Mouse (Mus musculus): ENCODE data around the gene Mical1. TPM values are rescaled to one million over a fixed set of nuclear protein-coding genes. Genes with fewer than 3 reads are reported as not detected.
A peak's percentile ranks its signal among the peaks of the same experiment; 100 is the strongest.
"Not testable (repeated sequence)": the region's sequence is repeated elsewhere in the genome, so short reads cannot be mapped to it uniquely, and the experiment has no call there.

Gene Mical1
- polyA plus RNA-seq, 2 experiments, result 40.2 to 53.8 TPM

DNA sequence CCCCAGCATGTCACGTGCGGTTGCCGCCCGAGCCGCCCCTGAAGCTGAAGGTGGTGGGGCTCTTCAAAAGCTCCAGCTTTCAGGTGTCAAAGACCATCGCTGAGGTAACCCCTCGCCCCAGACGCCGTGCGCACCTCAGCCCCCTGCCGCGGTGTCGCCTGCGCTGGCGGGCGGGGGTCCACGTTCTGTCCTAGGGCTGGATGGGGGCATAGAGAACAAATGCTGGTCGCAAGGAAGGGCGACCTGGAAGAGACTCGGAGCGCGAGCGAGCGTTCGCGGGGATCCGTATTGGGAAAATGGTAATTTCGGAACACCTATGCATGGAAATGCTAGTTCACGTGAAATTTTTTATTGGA, 14.4 kb downstream of the Mical1 start:
- no peaks in the 10 kb centered on the region for H3K27me3 ChIP-seq (ENCODE audit: control insufficient read depth, insufficient read depth, low read length)
- peak overlapping the region; percentile 62 for H3K4me3 ChIP-seq (replicated peaks; ENCODE audit: low read length)
- under 1% methylated on average over 29 of the region's 29 CpGs for WGBS
- TF ChIP-seq POLR2A (IDR thresholded peaks at IDR 0.05; ENCODE audit: borderline replicate concordance, extremely low read depth, insufficient read depth, insufficient read length), result 0 out of 2 replicates have a peak, but pooled peaks have one; percentile 17
- peaks cover 14% of the 10 kb centered on the region for H3K4me1 ChIP-seq (ENCODE audit: control insufficient read depth, insufficient read depth, low read length)
- H3K4me2 ChIP-seq (replicated peaks; ENCODE audit: low read depth, low read length, severe bottlenecking), result peak overlapping the region; percentile 100
- peak overlapping the region; percentile 73 for H3K9ac ChIP-seq (ENCODE audit: low read depth, low read length, severe bottlenecking)
- ATAC-seq (ENCODE audit: low FRiP score, low read depth) (no peak; the same call in 1 of the 2 replicates), DNase-seq (ENCODE audit: low spot score) (no peak)
- peaks cover 29% of the 10 kb centered on the region for H3K36me3 ChIP-seq (ENCODE audit: control insufficient read depth, insufficient read depth, low read length)
- H3K27ac ChIP-seq (replicated peaks; ENCODE audit: low read depth, low read length), result no peak overlapping the region
- no peaks in the 10 kb centered on the region for H3K9me3 ChIP-seq (ENCODE audit: control insufficient read depth, low read length)

DNA sequence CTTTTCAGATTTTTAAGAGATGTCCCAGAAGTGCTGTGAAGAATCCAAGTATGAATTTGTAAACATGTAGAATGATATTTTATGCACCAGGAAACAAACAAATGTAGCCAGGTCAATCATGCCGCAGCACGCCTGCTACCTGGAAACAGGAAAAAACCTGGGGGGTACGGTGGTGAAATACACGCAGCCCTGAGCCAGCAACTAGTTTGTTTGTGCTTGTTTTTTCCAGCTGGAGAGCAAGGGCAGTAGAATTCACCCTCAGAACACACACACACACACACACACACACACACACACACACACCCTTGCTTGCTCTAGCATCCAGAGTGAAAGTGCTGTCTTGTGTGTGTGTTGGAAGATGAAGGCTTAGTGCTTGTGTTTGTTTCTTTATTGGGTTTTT, 15.0 kb downstream of the Mical1 start:
- H3K27ac ChIP-seq (replicated peaks; ENCODE audit: low read depth, low read length), result no peak overlapping the region
- H3K4me2 ChIP-seq (replicated peaks; ENCODE audit: low read depth, low read length, severe bottlenecking), result no peak overlapping the region
- DNase-seq (ENCODE audit: low spot score), result no peak
- peaks cover 23% of the 10 kb centered on the region for H3K36me3 ChIP-seq (ENCODE audit: control insufficient read depth, insufficient read depth, low read length)
- peaks cover 14% of the 10 kb centered on the region for H3K4me1 ChIP-seq (ENCODE audit: control insufficient read depth, insufficient read depth, low read length)
- no peak overlapping the region for H3K4me3 ChIP-seq (replicated peaks; ENCODE audit: low read length)
- no peak for TF ChIP-seq POLR2A (IDR thresholded peaks at IDR 0.05; ENCODE audit: borderline replicate concordance, extremely low read depth, insufficient read depth, insufficient read length)
- no peaks in the 10 kb centered on the region for H3K9me3 ChIP-seq (ENCODE audit: control insufficient read depth, low read length)
- no peaks in the 10 kb centered on the region for H3K27me3 ChIP-seq (ENCODE audit: control insufficient read depth, insufficient read depth, low read length)
- WGBS, result 36% methylated on average over 4 of the region's 4 CpGs
- ATAC-seq (ENCODE audit: low FRiP score, low read depth), result no peak
- H3K9ac ChIP-seq (ENCODE audit: low read depth, low read length, severe bottlenecking), result no peak overlapping the region

DNA sequence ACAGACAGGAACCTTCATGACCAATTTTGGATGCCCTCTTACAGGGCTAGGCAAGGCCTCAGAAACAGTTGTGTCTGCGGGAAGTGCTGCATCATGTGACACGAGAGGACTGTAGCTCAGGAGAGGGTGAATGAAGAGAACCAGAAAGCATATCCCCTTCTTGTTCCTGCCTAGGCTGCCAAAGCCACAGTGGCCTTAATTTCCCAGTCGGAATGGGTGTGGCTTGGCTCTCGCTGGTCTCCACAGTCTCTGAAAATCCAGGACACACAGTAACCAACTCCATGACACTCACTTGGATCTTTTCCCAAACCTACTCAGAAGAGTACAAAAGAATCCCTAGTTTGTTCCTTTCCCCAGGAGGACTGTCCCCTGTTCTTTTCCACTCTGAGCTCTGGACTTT, 24.8 kb downstream of the Mical1 start:
- no peaks in the 10 kb centered on the region for H3K4me1 ChIP-seq (ENCODE audit: control insufficient read depth, insufficient read depth, low read length)
- no peak overlapping the region for H3K27ac ChIP-seq (replicated peaks; ENCODE audit: low read depth, low read length)
- H3K36me3 ChIP-seq (ENCODE audit: control insufficient read depth, insufficient read depth, low read length), result no peaks in the 10 kb centered on the region
- no peak overlapping the region for H3K4me2 ChIP-seq (replicated peaks; ENCODE audit: low read depth, low read length, severe bottlenecking)
- H3K27me3 ChIP-seq (ENCODE audit: control insufficient read depth, insufficient read depth, low read length), result no peaks in the 10 kb centered on the region
- ATAC-seq (ENCODE audit: low FRiP score, low read depth) (no peak), DNase-seq (ENCODE audit: low spot score) (no peak)
- H3K9ac ChIP-seq (ENCODE audit: low read depth, low read length, severe bottlenecking), result no peak overlapping the region
- no peak overlapping the region for H3K4me3 ChIP-seq (replicated peaks; ENCODE audit: low read length)
- no peaks in the 10 kb centered on the region for H3K9me3 ChIP-seq (ENCODE audit: control insufficient read depth, low read length)
- TF ChIP-seq POLR2A (IDR thresholded peaks at IDR 0.05; ENCODE audit: borderline replicate concordance, extremely low read depth, insufficient read depth, insufficient read length), result no peak
- 59% methylated on average over 4 of the region's 4 CpGs for WGBS

DNA sequence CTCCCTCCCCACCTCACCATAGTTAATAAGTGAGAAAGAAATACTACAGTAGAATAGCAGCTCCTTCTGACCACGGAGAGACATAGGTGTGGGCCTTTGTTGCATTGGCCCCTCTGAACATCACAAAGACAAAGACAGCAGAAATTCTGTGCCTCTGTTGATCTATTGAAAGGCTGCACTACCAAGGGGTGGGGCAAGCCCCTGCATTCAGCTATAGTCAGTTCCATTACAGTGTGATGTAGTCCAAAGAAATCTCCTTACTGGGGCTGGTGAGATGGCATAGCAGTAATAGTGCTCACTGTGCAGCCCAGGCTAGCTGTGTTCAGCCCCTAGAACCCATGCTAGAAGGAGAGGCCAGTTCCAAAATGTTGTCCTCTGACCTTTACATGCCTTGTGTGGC, 28.9 kb downstream of the Mical1 start:
- no peaks in the 10 kb centered on the region for H3K9me3 ChIP-seq (ENCODE audit: control insufficient read depth, low read length)
- no peak overlapping the region for H3K9ac ChIP-seq (ENCODE audit: low read depth, low read length, severe bottlenecking)
- ATAC-seq (ENCODE audit: low FRiP score, low read depth) (no peak), DNase-seq (ENCODE audit: low spot score) (no peak)
- H3K4me2 ChIP-seq (replicated peaks; ENCODE audit: low read depth, low read length, severe bottlenecking), result no peak overlapping the region
- no peaks in the 10 kb centered on the region for H3K36me3 ChIP-seq (ENCODE audit: control insufficient read depth, insufficient read depth, low read length)
- no peaks in the 10 kb centered on the region for H3K4me1 ChIP-seq (ENCODE audit: control insufficient read depth, insufficient read depth, low read length)
- no peaks in the 10 kb centered on the region for H3K27me3 ChIP-seq (ENCODE audit: control insufficient read depth, insufficient read depth, low read length)
- no peak overlapping the region for H3K4me3 ChIP-seq (replicated peaks; ENCODE audit: low read length)
- 75% methylated on average over 1 of the region's 1 CpGs for WGBS
- no peak for TF ChIP-seq POLR2A (IDR thresholded peaks at IDR 0.05; ENCODE audit: borderline replicate concordance, extremely low read depth, insufficient read depth, insufficient read length)
- H3K27ac ChIP-seq (replicated peaks; ENCODE audit: low read depth, low read length), result no peak overlapping the region

DNA sequence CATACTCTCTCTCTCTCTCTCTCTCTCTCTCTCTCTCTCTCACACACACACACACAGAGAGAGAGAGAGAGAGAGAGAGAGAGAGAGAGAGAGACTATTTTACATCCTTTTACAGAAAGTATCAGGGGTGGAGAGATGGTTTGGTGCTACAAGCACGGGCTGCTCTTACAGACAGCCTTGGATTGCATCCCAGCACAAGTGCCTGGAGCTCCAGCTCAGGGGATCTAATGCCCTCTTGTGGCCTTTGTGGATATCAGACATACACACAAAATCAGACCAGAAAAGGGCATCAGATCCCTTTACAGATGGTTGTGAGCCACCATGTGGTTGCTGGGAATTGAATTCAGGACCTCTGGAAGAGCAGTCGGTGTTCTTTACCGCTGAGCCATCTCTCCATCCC, 29.3 kb downstream of the Mical1 start:
- H3K9ac ChIP-seq (ENCODE audit: low read depth, low read length, severe bottlenecking); ATAC-seq (ENCODE audit: low FRiP score, low read depth); H3K9me3 ChIP-seq (ENCODE audit: control insufficient read depth, low read length); H3K4me3 ChIP-seq (replicated peaks; ENCODE audit: low read length); H3K4me2 ChIP-seq (replicated peaks; ENCODE audit: low read depth, low read length, severe bottlenecking); H3K27me3 ChIP-seq (ENCODE audit: control insufficient read depth, insufficient read depth, low read length); H3K4me1 ChIP-seq (ENCODE audit: control insufficient read depth, insufficient read depth, low read length); H3K36me3 ChIP-seq (ENCODE audit: control insufficient read depth, insufficient read depth, low read length); H3K27ac ChIP-seq (replicated peaks; ENCODE audit: low read depth, low read length): not testable (repeated sequence)
- WGBS, result 12% methylated on average over 3 of the region's 3 CpGs
- peak; percentile 80 for DNase-seq (ENCODE audit: low spot score)

DNA sequence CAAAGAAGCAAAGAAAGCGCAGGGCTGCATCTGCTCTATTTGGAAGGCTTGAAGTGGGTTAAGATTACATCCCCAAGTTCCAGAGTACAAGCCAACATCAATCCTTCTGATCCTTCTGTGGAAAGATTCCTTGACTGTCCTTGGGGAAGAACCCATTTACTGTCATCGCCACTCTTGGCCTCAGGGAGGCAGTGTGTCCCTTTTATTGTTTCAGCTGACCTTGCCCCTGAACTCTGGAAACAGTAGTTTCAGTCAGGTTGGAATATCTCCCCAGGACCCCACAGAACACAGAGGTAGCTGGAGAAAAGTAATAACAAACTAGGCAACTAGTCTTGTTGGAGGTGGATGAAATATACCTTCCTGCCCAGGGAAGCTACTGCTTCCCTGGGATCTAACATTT, 33.0 kb downstream of the Mical1 start:
- no peaks in the 10 kb centered on the region for H3K27me3 ChIP-seq (ENCODE audit: control insufficient read depth, insufficient read depth, low read length)
- WGBS, result 38% methylated on average over 2 of the region's 2 CpGs
- TF ChIP-seq POLR2A (IDR thresholded peaks at IDR 0.05; ENCODE audit: borderline replicate concordance, extremely low read depth, insufficient read depth, insufficient read length), result no peak
- no peak for DNase-seq (ENCODE audit: low spot score)
- no peak for ATAC-seq (ENCODE audit: low FRiP score, low read depth)
- H3K4me3 ChIP-seq (replicated peaks; ENCODE audit: low read length), result no peak overlapping the region
- H3K9ac ChIP-seq (ENCODE audit: low read depth, low read length, severe bottlenecking), result no peak overlapping the region
- no peak overlapping the region for H3K27ac ChIP-seq (replicated peaks; ENCODE audit: low read depth, low read length)
- H3K36me3 ChIP-seq (ENCODE audit: control insufficient read depth, insufficient read depth, low read length), result no peaks in the 10 kb centered on the region
- H3K4me2 ChIP-seq (replicated peaks; ENCODE audit: low read depth, low read length, severe bottlenecking), result no peak overlapping the region
- H3K4me1 ChIP-seq (ENCODE audit: control insufficient read depth, insufficient read depth, low read length), result no peaks in the 10 kb centered on the region
- no peaks in the 10 kb centered on the region for H3K9me3 ChIP-seq (ENCODE audit: control insufficient read depth, low read length)
